Mouse (Mus musculus) hindbrain, embryonic 11.5 days (tissue): ENCODE measurements at regions not wholly inside any gene's neighbourhood (a gene's known extent, or its start where the extent isn't known, plus 50 kb on each side); places are given as distances from the start of the nearest gene placed in this dataset.

Source experiments
- ATAC-seq: fragments of 200-750 bp; cut with Nextera tagmentation; 2 replicates; pipeline ENCODE4 v1.8.0; 2017; ENCODE audit warnings: mild to moderate bottlenecking, moderate TSS enrichment, moderate library complexity; ENCODE audit not compliant: low FRiP score
- DNase-seq: peaks from one replicate; pipeline ENCODE4 v3.0.0-alpha.2; 2015; ENCODE audit warnings: low spot score
- H3K27ac ChIP-seq: fragments of 300-500 bp; sonication (generic); 2 replicates; pipeline ENCODE4 v1.5.1; 2014; ENCODE audit warnings: mild to moderate bottlenecking, low read depth, low read length
- H3K27me3 ChIP-seq: fragments of 300-500 bp; sonication (generic); 2 replicates; pipeline ENCODE4 v1.6.1; 2014; ENCODE audit warnings: mild to moderate bottlenecking, low read length, moderate library complexity, mixed read lengths; ENCODE audit not compliant: control insufficient read depth, insufficient read depth
- H3K36me3 ChIP-seq: fragments of 300-500 bp; sonication (generic); 2 replicates; pipeline ENCODE4 v1.6.1; 2014; ENCODE audit warnings: mild to moderate bottlenecking, low read length, moderate library complexity, mixed read lengths; ENCODE audit not compliant: control insufficient read depth, insufficient read depth
- H3K4me1 ChIP-seq: fragments of 300-500 bp; sonication (generic); replicated peaks from 2 replicates; pipeline ENCODE4 v1.6.1; 2014; ENCODE audit warnings: low read length, mixed read lengths; ENCODE audit not compliant: control insufficient read depth, insufficient read depth
- H3K4me2 ChIP-seq: fragments of 300-500 bp; sonication (generic); replicated peaks from 2 replicates; pipeline ENCODE4 v1.6.1; 2014; ENCODE audit warnings: mild to moderate bottlenecking, low read depth, low read length
- H3K4me3 ChIP-seq: fragments of 300-500 bp; sonication (generic); 2 replicates; pipeline ENCODE4 v1.5.1; 2014; ENCODE audit warnings: low read depth, low read length
- H3K9ac ChIP-seq: fragments of 300-500 bp; sonication (generic); 2 replicates; pipeline ENCODE4 v1.6.1; 2014; ENCODE audit warnings: low read depth, low read length
- H3K9me3 ChIP-seq: fragments of 300-500 bp; sonication (generic); 2 replicates; pipeline ENCODE4 v1.6.1; 2016; ENCODE audit warnings: low read length; ENCODE audit not compliant: control insufficient read depth
- WGBS: fragments of 180-500 bp; shearing (Covaris S2); extraction: QIAGEN DNeasy Blood & Tissue Kit; methylation state at CpG from one replicate; pipeline ENCODE4 v1.1.7; 2014; 5-methylcytosine and 5-hydroxymethylcytosine counted together

GRCm38 (mm10) chr19:33065274-33066200 is 308.2 kb downstream of the Pten start:
- no peaks in the 10 kb centered on the region for H3K36me3 ChIP-seq
- no peak overlapping the region for H3K4me3 ChIP-seq
- 71% methylated on average over 19 of the region's 19 CpGs for WGBS
- ATAC-seq (no peak), DNase-seq (no peak)
- H3K4me2 ChIP-seq: no peak overlapping the region
- no peak overlapping the region for H3K27ac ChIP-seq
- no peaks in the 10 kb centered on the region for H3K27me3 ChIP-seq
- no peak overlapping the region for H3K9ac ChIP-seq
- H3K4me1 ChIP-seq: no peaks in the 10 kb centered on the region
- H3K9me3 ChIP-seq: no peaks in the 10 kb centered on the region

GRCm38 (mm10) chr19:33068351-33068955 is 311.2 kb downstream of the Pten start:
- Histone ChIP-seq H3K4me3 (no peak overlapping the region), H3K27ac (no peak overlapping the region), H3K27me3 (no peaks in the 10 kb centered on the region), H3K36me3 (no peaks in the 10 kb centered on the region), H3K4me1 (no peaks in the 10 kb centered on the region), H3K4me2 (no peak overlapping the region), H3K9ac (no peak overlapping the region), H3K9me3 (no peaks in the 10 kb centered on the region)
- no peak for ATAC-seq
- WGBS: 77% methylated on average over 11 of the region's 11 CpGs
- no peak for DNase-seq

GRCm38 (mm10) chr19:33069761-33070160 is 312.5 kb downstream of the Pten start:
- Histone ChIP-seq H3K9ac (no peak overlapping the region), H3K27ac (no peak overlapping the region), H3K4me3 (no peak overlapping the region), H3K4me1 (no peaks in the 10 kb centered on the region), H3K36me3 (no peaks in the 10 kb centered on the region), H3K9me3 (no peaks in the 10 kb centered on the region), H3K4me2 (no peak overlapping the region), H3K27me3 (no peaks in the 10 kb centered on the region)
- ATAC-seq (no peak), DNase-seq (no peak)
- WGBS: 60% methylated on average over 6 of the region's 6 CpGs

- Histone ChIP-seq H3K4me3 (no peak overlapping the region), H3K4me1 (no peaks in the 10 kb centered on the region), H3K36me3 (no peaks in the 10 kb centered on the region), H3K27me3 (no peaks in the 10 kb centered on the region), H3K27ac (no peak overlapping the region), H3K9me3 (no peaks in the 10 kb centered on the region), H3K4me2 (no peak overlapping the region), H3K9ac (no peak overlapping the region)
- ATAC-seq (no peak), DNase-seq (no peak)
- WGBS: 80% methylated on average over 2 of the region's 2 CpGs
These were observed 315.0 kb downstream of the Pten start for GRCm38 (mm10) chr19:33072299-33072698.

GRCm38 (mm10) chr19:33074907-33075306 is 317.2 kb downstream of the Rnls start:
- WGBS: 80% methylated on average over 4 of the region's 4 CpGs
- Histone ChIP-seq H3K4me3 (no peak overlapping the region), H3K4me2 (no peak overlapping the region), H3K27me3 (no peaks in the 10 kb centered on the region), H3K36me3 (no peaks in the 10 kb centered on the region), H3K4me1 (no peaks in the 10 kb centered on the region), H3K9me3 (no peaks in the 10 kb centered on the region), H3K9ac (no peak overlapping the region), H3K27ac (no peak overlapping the region)
- DNase-seq (no peak), ATAC-seq (no peak)

- no peak overlapping the region for H3K27ac ChIP-seq
- no peak overlapping the region for H3K4me2 ChIP-seq
These were observed 313.3 kb downstream of the Rnls start for GRCm38 (mm10) chr19:33078681-33079360.

GRCm38 (mm10) chr19:33079959-33080358 is 312.1 kb downstream of the Rnls start:
- DNase-seq (no peak), ATAC-seq (no peak)
- 72% methylated on average over 2 of the region's 2 CpGs for WGBS
- Histone ChIP-seq H3K9ac (no peak overlapping the region), H3K9me3 (no peaks in the 10 kb centered on the region), H3K27me3 (no peaks in the 10 kb centered on the region), H3K4me2 (no peak overlapping the region), H3K36me3 (no peaks in the 10 kb centered on the region), H3K4me1 (no peaks in the 10 kb centered on the region), H3K27ac (no peak overlapping the region), H3K4me3 (no peak overlapping the region)

More at GRCm38 (mm10) chr19:33078681-33079360, 313.3 kb downstream of the Rnls start:
- no peak for DNase-seq
- 71% methylated on average over 4 of the region's 4 CpGs for WGBS
- Histone ChIP-seq H3K4me3 (no peak overlapping the region), H3K27me3 (no peaks in the 10 kb centered on the region), H3K4me1 (no peaks in the 10 kb centered on the region), H3K9me3 (no peaks in the 10 kb centered on the region), H3K9ac (no peak overlapping the region), H3K36me3 (no peaks in the 10 kb centered on the region)
- ATAC-seq: no peak

- no peak overlapping the region for H3K4me3 ChIP-seq
- H3K9me3 ChIP-seq: no peaks in the 10 kb centered on the region
- H3K4me2 ChIP-seq: no peak overlapping the region
- no peaks in the 10 kb centered on the region for H3K4me1 ChIP-seq
- no peaks in the 10 kb centered on the region for H3K27me3 ChIP-seq
- no peak overlapping the region for H3K9ac ChIP-seq
- DNase-seq (no peak), ATAC-seq (no peak)
- 96% methylated on average over 3 of the region's 3 CpGs for WGBS
- H3K27ac ChIP-seq: no peak overlapping the region
- H3K36me3 ChIP-seq: no peaks in the 10 kb centered on the region
These were observed 310.6 kb downstream of the Rnls start for GRCm38 (mm10) chr19:33081493-33081892.
